Mouse (Mus musculus): ENCODE measurements around the gene Cradd.

Gene Cradd

GRCm38 (mm10) chr10:95151012-95151768 lies 172.7 kb downstream of the Cradd start:
- DNase-seq, result peak in 1 of 2 experiments; percentile 21

- DNase-seq, result no peak
Measured at GRCm38 (mm10) chr10:95149666-95150065, 174.3 kb downstream of the Cradd start.

GRCm38 (mm10) chr10:95148641-95149040 lies 175.3 kb downstream of the Cradd start:
- no peak for DNase-seq

- no peak for DNase-seq
Measured at GRCm38 (mm10) chr10:95147136-95147901, 176.6 kb downstream of the Cradd start.

GRCm38 (mm10) chr10:95146491-95146890 lies 177.4 kb downstream of the Cradd start:
- no peak for DNase-seq

- DNase-seq, result no peak
Measured at GRCm38 (mm10) chr10:95145204-95145926, 178.6 kb downstream of the Cradd start.

- DNase-seq, result no peak
Measured at GRCm38 (mm10) chr10:95144414-95145130, 179.4 kb downstream of the Cradd start.

- no peak for DNase-seq
Measured at GRCm38 (mm10) chr10:95143446-95144114, 180.4 kb downstream of the Cradd start.

- DNase-seq, result peak; percentile 84 to 85
Measured at GRCm38 (mm10) chr10:95142844-95143435, 181.0 kb downstream of the Cradd start.

GRCm38 (mm10) chr10:95141075-95141474 lies 182.9 kb downstream of the Cradd start:
- no peak for DNase-seq

GRCm38 (mm10) chr10:95140191-95140590 lies 183.7 kb downstream of the Cradd start:
- DNase-seq, result no peak

GRCm38 (mm10) chr10:95139645-95140044 lies 184.3 kb downstream of the Cradd start:
- DNase-seq, result peak in 1 of 2 experiments; percentile 30

GRCm38 (mm10) chr10:95133057-95133456 lies 190.9 kb downstream of the Cradd start:
- DNase-seq, result no peak

All from cerebellum, postnatal 25 days (tissue).